Mouse (Mus musculus) spleen, postnatal 4 days (tissue): Measurements from ENCODE around the gene Flvcr2.
"Not testable (repeated sequence)": the region's sequence is repeated elsewhere in the genome, so short reads cannot be mapped to it uniquely, and the experiment has no call there.

ENCODE experiments used
- DNase-seq, 2 experiments: peaks; one replicate each; pipeline ENCODE4 v3.0.0; 2022; ENCODE audit warnings: low spot score in 2 of 2

The Flvcr2 gene

DNA sequence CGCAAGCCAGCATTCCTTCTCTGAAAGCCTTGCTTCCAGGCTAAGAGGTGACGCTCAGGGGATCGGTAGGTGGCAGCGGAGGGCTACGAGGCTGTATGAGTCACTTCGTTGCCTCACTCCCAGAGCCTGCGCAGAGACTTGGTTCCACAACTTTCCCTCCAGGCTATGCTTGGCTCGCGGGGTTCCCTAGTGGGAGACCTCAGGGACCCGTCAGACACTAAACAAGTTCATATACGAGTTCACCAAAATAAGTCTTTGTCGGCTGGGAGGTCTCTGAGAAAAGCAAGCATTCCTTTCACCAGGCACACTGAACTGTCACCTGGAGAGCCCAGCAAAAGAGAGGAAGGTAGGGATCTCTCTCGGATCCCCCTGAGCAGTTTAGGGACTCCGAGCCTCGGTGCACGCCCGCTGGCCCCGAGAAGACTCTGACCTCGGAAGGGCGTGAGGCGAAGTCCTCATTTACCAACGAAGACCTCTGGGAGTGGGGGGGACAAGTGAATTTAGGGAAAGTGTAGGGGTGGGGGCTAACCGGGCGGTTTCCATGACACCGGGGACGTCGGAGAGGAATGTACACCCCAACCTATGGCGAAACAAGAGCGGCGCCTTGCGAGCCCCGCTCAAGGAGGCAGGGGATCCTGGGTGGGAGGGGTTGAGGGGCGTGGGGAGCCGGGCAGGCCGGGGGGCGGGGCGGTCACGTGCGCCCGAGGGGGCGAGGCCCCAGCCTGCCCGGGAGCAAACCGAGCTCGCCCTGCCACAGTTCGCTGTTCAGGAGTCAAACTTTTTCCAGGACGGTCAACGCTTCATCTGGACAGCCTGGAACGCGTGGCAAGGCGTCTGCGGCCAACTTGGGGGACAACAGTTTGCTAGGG, at the start of gene Flvcr2:
TSS of gene Flvcr2 (plus strand) at position 713 of the 869 bp plus-strand sequence.
- DNase-seq: peak; percentile 31 to 68

DNA sequence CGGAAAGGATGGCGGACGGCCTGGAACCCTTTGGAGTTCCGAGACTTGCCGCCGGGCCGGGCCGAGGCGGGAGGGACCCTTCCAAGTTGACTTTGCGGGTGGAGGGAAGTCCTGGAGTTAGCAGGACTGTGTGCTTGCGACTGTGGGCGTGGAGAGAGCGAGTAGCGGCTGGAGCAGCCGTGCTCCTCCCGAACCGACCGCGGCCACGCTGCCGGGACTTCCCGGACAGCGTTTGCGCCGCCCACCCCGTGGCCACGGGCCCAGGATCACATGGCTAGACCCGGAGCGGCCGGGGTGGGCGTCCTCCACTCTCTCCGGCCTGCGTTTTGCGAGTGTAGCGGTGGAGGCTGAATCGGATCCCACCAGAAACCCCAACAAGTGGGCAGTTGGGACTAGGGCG, 48.2 kb upstream of the Flvcr2 start:
- DNase-seq: not testable (repeated sequence)

DNA sequence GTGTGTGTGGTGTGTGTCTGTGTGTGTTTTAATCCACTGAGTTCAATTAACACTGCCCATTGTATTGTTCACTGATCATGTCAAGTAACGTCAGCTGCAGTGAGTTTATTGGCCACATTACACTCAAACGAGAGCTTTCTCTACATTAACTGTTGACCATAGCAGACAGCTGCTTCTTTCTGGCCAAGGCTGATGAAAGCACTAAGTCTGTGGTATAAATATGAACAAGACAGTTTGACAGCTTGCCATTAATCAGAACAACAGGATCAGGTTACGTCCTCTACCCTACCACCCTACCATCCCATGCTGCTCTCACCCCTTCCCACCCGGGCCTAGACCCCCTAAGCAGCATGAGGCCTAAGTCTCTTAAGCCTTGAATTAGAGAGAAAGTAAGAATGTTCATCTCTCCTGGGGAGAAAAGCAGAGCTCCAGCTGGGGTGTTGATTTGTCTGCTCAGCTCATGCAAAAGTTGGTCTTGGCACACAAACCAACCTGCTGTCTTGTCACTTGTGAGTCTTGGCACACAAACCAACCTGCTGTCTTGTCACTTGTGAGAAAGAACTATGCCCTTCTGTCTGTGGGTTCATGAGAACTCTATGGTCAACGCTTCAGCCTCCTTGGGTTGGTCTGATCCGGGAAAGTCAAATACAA, 46.0 kb upstream of the Flvcr2 start:
- no peak for DNase-seq

DNA sequence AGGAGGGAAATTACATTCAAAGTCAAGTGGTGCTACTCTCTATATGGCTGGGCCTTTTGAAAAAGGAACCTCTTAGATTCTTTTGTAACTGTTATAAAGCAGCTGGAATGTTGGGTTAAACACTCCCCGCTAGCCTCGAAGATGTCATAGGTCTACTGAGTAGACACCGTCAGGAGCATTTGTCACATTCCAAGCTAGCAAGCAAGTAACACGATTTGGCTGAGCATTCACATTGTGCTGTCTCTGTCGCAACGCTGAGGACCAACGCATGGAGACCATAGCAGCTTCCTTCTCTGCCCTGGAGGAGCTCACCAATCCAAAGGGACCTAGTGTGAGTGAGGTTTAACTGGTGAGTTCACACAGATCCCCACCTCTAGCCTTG, 45.5 kb upstream of the Flvcr2 start:
- no peak for DNase-seq

DNA sequence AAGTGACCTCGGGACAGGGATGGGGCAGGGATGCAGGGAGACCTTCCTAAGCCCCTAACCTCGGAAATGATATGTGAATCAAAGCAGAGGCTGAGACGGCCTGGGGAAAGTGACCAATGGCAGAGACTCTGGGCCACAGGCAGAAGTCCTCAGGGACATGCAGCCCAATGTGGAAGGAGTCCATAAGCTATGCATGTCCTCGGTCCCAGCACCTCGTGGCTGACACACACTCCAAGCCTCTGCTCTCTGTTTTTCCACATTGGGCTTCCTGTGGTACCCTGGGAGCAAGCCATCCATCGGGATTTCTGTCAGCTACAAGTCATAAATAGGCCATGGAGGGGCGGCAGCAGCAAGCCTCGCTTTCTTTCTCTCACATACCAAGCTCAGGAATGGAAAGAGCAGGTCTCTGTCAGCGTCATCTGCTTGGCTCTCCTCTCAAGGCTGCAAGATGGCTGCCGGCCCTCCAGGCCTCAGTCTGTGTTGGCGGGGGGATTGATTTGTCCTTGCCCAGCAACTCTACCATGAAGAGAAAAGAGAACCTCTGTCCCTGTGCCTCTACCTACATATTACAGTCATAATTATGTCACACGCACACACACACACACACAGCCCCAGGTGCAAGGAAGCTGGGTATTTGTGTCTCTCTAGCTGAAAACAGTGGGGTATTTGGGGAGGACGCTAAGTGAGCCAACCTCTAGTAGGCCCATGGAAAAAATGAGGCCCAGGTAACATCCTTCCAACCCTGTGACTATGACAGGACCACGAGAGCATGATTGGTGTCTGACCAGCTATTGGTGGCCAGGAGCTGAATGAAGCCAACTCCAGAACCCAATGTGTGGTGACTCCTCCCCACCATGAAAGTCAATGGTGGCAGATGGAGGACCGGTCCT, 43.9 kb upstream of the Flvcr2 start:
- DNase-seq: no peak

DNA sequence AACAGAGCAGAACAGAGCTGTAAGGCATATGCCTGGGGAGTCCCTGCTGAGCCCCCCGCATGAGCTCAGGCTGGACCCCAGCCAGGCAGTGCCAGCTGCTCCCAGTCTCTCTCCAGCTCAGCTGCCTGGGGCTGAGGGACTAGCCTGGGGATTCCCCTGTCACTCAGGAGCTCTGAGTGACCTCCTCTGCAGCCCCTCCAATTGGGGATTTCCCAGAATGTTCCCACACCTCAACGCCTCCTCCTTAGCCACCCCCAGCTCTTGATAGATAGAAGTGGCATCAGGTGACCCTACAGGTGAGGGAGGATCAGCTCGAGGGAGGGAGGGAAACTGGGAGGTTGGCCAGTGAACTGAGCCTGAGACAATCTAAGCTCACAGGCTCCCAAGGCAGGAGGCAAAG, 42.8 kb upstream of the Flvcr2 start:
- DNase-seq: no peak

DNA sequence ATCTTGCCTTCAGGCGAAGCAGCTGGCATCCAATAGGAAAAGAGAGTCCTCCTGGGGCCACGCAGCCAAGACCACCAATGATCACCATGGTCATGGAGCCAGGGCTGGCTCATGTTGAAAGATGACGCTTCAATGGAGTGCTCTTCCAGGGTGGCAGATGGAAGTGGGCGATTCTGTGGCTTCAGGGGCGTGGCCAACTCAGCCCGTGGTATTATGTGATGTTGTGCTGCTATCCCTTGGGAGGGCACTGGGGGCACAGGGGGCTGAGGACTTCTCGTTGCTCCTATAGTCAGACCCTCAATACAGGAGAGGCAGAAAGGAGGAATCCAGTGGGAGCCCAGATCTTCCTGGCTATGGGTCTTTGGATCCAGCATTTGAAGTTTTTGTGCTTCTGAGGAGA, 41.8 kb upstream of the Flvcr2 start:
- no peak for DNase-seq

DNA sequence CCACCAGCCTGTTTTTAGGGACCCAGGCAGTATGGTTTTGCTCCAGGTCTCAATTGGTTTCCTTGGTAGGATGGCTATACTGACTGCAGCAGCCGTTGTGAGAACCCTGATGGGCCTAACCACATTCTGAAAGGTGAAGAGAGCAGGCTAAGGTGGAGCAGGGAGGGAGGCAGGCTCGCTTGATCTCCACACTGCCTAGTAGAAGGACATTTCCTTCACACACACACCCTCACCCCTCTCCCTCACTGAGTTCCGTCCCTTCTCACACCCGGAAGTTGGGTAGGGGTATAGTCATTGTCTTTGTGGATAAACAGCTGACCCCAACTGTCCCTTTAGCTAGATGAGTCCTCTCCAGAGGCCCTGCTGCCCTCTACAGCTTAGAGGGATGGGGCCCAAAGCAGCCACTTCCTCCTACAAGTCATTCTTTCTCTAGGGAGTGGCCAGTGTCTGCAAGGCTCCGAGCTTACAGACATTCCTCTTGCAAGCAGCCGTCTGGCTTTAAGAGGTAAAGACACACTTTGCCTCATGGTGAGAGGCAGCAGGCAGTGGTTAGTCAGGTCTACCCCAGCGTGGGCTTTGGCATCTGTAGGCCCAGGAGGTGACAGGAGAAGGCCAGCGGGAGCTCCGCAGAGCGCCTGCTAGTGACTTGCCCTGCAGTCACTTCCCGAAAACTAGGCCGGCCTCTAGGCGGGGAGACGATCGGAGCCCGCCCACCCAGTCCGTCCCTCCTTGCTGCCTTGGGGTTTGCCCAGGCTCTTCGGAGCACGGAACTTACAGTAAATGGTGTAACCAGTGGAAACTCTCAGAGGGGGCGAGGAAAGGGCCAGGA, 41.1 kb upstream of the Flvcr2 start:
- DNase-seq: peak; percentile 78 to 88

DNA sequence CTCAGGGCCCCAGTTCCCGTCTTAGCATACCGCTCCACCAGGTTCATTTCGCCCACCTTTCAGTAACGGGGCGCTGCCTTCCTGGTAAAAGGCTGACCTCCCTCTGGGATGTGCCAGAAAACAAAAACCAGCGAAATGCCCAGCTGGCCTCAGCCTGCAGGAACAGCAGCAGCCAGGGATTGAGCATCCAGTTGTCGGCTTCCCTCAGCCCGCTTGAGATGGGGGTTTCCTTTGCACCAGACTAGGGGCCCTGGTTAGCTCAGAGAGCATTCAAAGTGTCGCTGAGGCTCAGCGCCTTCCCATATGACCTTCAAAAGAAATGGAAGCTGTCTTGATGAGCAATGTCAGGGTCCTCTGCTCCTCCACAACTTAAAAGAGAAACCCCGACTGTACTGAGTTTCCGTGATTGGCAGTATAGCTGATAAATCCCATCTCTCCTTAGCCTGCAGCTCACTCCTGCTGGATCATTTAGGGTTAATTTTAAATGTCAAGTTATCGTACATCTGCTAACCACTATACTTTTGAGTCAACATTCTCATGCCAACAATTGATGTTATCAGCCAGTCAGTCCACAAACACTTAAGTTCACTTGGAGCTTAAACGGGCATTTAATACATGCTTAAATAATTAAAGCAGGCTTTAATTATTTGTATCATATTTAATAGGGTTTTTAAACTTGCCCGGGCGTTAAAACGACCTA, 40.4 kb upstream of the Flvcr2 start:
- DNase-seq: no peak

DNA sequence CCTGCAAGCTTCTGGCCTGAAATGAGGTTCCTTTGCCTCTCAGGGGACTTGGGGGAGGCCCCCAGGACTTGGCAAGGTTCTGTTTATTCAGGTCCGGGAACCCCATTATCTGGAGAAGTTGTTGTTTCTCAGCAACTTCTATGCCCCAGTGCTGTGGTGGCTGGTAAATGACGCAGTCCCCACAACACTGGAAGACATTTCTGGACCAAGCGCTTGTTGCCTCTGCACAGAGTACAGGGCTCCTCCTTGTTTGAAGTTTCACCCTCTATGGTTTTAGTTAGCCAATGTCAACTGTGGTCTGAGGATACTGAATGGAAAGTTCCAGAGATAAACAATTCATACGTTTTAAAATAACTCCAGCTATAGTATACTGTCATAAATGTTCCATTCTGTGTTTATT, 39.4 kb upstream of the Flvcr2 start:
- DNase-seq: no peak

DNA sequence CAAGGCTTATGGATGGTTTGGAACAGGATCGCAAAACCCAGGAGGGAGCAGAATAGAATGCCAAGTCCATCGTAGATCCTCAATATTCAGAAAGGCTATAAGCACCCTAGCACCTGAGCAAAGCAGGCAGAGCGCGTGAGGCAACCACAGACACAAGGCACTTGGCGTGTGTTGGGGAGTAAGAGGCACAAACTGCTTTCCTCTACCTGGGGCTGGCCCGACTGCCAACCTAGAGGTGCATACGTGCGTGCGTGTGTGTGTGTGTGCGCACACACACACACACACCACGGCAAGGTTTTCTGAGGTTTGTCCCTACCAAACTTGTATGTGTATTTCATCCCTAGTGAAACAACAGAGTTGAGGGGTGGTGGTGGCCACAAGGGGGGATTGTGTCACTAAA, 38.9 kb upstream of the Flvcr2 start:
- DNase-seq: no peak

DNA sequence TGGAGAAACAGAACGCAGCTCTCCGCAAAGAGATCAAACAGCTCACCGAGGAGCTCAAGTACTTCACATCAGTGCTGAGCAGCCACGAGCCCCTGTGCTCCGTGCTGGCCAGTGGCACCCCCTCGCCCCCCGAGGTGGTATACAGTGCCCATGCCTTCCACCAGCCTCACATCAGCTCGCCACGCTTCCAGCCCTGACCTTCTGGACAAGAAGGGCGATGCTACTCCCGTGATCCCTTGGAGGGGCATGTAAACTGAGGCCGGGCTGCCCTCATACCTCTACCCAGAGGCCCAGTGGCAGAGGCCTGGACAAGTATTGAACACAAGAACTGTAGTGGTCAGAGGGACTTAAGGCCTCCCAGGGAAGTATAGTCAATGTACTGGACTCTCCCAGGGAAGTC, 37.8 kb upstream of the Flvcr2 start:
- DNase-seq: no peak

DNA sequence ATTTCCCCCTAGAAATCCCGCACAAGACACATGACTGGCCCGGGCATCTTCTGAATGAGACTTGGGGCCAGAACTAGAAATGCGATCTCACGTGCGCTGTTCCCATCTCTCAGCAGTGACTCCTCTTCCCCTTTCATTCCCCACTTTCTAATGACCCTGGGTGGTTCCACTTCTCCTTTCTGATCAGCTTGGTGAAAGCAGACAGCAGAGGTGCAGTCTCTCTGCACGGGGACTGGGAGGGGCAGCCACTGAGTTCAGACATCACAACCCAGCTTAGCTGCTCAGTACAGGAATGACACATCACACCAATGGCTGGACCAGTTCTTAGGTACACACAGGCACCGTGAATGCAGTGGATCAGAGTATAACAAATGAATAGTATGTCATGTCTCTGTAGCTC, 35.6 kb upstream of the Flvcr2 start:
- DNase-seq: peak in 1 of 2 experiments; percentile 28

DNA sequence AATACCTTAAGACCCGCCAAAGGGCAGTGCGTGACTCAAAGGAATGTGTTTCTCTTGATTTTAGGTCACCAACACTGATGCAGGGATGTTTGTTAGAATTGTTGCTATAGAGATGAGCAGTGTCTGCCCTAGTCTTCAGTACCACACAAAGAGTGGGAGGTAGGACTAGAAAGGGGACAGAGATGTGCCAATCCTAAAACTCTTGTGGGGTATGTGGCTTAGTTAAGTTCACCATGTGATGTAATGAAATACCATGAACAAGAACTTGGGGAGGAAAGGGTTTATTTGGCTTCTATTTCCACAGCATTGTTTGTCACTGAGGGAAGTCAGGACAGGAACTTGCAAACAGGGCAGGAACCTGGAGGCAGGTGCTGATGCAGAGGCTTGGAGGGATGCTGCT, 33.8 kb upstream of the Flvcr2 start:
- DNase-seq: no peak

DNA sequence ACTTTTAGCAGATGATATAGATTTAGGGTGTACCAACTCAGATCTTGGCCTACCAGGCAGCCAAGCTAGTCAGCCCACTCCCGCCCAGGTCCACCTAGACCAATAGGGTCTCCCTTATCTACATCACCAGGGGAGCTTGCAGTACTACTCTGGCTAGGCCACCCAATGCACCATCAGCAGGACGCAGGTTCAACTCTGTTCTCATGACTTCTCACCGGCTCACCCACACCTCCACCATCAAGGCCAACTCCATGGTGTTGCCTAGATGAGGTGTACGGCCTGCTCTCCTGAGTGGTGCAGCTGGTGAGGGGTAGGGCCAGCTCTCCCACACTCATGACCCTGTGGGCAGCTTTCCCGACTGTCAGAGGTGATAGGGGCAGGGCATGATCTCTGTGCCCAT, 32.2 kb upstream of the Flvcr2 start:
- DNase-seq: no peak

DNA sequence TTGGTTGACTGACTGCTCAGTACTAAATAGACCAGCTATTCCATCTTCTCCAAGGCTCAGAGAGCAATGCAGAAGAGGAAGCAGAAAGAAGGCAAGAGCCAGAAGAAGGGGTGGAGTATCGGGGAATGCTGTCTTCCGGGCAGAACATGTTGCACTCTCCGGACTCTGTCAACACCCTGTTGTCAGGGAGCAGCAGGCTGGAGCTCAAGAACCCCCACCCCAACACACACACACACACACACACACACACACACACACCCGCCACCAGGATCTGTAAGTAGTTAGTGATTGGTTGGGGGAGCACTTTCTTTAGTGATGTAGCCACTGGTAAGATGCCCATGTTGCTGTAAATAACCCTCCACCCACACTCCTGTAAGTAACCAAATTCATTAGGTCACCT, 21.0 kb upstream of the Flvcr2 start:
- DNase-seq: no peak

DNA sequence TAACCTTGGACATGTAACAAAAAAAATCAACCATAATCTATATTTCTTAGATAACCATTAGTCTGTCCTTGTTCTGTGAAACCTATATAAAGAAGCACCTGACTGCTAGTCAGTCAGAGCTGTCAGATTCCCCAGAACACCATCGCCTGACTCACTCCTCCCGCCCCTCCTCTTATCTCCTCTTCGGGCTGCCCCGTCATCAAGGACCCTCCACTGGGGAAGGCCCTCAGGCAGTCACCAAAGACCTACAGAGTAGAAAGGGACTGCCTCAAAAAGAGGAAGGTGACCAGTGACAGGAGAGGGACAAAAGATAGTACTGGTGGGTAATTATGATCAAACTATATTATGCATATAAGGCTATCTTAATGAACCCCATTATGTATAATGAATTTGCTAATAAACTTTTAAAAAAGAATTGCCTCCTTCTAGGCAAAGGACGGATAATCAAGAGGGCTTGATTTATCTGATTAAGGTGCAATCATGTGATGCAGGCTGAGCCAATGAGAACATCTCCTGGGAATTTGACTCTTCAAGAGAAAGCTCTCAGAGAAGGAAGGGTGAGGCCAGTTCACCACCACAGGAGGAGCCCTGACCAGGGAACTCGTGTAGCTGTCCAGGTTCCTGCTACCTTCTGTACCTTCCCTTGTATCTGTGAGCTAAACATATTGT, 19.5 kb upstream of the Flvcr2 start:
- no peak for DNase-seq

DNA sequence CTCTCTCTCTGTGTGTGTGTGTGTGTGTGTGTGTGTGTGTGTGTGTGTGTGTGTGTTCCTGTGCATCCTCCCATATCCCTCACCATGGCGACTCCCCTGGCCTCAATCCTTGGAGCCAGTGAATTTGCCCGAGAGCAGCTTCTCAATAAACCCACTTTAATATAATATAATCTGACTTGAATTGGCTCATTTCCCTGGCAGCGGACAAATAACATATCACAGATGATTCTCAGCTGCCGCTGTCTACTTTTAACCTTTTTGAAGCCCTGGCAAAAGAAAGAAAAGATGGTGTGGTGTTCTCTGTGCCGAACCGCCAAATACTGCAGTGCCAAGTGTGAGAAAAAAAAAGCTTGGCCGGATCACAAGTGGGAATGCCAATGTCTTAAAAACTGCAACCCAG, 18.2 kb upstream of the Flvcr2 start:
- no peak for DNase-seq

DNA sequence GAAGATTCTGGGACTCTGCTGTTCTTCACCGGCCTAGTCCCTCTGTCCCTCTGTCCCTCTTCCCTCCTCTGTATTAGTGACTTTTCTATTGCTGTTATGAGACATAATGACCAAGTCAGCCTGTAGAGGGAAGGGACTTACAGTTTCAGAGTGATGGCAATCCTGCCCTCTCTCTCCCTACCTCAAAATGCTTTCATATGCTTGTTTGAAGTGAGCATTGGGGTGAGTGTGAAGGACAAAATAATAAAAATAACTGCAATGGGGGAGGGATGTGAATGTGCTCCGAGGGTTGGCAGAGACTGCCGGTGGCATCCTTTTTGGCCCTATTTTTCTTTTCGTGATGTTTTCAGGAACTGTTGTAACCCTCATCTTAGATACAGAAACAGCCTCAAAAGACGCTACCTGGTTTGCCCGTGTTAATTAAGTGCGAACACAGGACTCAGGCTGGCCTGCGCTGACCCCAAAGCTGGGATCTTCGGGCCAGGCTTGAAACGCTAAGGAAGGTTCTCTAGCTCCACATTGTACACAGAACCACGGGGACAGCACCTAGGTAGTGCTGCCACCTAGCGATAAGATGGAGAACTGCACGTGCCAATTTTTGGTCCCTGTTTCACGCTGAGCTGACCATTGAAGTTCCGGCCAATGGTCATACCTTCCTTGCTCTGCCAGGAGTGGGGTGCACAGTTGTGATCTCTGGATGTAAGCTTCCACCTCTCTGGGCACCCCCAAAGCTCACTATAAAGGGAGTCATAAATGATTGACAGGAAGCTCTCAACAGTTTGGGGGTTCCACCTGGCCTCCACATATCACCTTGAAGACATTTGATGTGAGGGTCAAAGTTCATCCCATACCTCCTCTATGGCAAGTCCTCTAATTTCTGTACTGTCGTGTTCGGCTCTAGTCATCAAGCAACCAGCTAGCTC, 17.1 kb upstream of the Flvcr2 start:
- DNase-seq: peak; percentile 55 to 83
